In genomic region chr13:37944306-37944705, GRCm38 (mm10) we compare ENCODE assay signal across 9 mouse cellular contexts. TPM values are rescaled to one million over a fixed set of nuclear protein-coding genes. Genes with fewer than 3 reads are reported as not detected.
DNase-seq lines count a peak whose midpoint lies in the region; ATAC-seq and TF ChIP-seq lines count a peak whose summit lies in the region.
"Had no signal": no experiment of that assay in that cellular context is flagged by ENCODE, and none has a peak within 500 bp of the region (broad histone marks: within the 10 kb centered on the region; RNA-seq: fewer than 3 reads in every experiment).

No protein-coding gene starts in this region.

- no peak overlapping the region for H3K9ac ChIP-seq in hindbrain, postnatal 0 days (replicated peaks; ENCODE audit: low read length)
- no peak overlapping the region for H3K9ac ChIP-seq in ES-E14 (ENCODE audit: insufficient read depth, low read depth, low read length, poor library complexity, severe bottlenecking)
- no peak overlapping the region for H3K9ac ChIP-seq in lung, postnatal 0 days (replicated peaks; ENCODE audit: low read depth)
- H3K9ac ChIP-seq: lung, embryonic 15.5 days had no signal

- no peaks in the 10 kb centered on the region for H3K4me1 ChIP-seq in hindbrain, postnatal 0 days (ENCODE audit: insufficient read depth, low read length)
- H3K4me1 ChIP-seq in hindbrain, embryonic 10.5 days (replicated peaks) = peaks cover 5% of the 10 kb centered on the region; the same call in 1 of the 2 replicates
- peaks cover 0 to 10% of the 10 kb centered on the region in 2 experiments; a peak in 3 of 4 replicates for H3K4me1 ChIP-seq in ES-E14 (ENCODE audit: control insufficient read depth in 2 of 2, insufficient read depth in 2 of 2, low read length in 2 of 2, poor library complexity in 1 of 2)
- no peaks in the 10 kb centered on the region for H3K4me1 ChIP-seq in lung, postnatal 0 days (ENCODE audit: insufficient read depth, low read depth, low read length)

- ATAC-seq in hindbrain, postnatal 0 days = no peak
- ATAC-seq in lung, postnatal 0 days = peak; percentile 29; the same call in 1 of the 2 replicates

- peak; percentile 63 for DNase-seq in hindbrain, postnatal 0 days (ENCODE audit: low spot score)
- DNase-seq in hindbrain, embryonic 10.5 days (ENCODE audit: low spot score) = no peak
- no peak for DNase-seq in ES-E14 (ENCODE audit: low read depth, low spot score)
- peak; percentile 39 for DNase-seq in embryo, embryonic 9.5 days (ENCODE audit: extremely low spot score)
- peak; percentile 77 for DNase-seq in lung, postnatal 0 days (ENCODE audit: low spot score)
- DNase-seq in spleen, adult 18-20 months = no peak
- DNase-seq in left cerebral cortex, postnatal 10 days (ENCODE audit: extremely low spot score in 1 of 2, low spot score in 2 of 2) = no peak
- no peak for DNase-seq in gastrocnemius, postnatal 14 days

- H3K27me3 ChIP-seq in hindbrain, postnatal 0 days (ENCODE audit: insufficient read depth, low read length) = no peaks in the 10 kb centered on the region
- no peaks in the 10 kb centered on the region for H3K27me3 ChIP-seq in hindbrain, embryonic 10.5 days (ENCODE audit: insufficient read depth, poor library complexity, severe bottlenecking)
- no peaks in the 10 kb centered on the region for H3K27me3 ChIP-seq in lung, postnatal 0 days (replicated peaks; ENCODE audit: insufficient read depth, low read length)
- H3K27me3 ChIP-seq: lung, embryonic 15.5 days had no signal

- 76% methylated on average over 1 of the region's 1 CpGs for WGBS in hindbrain, postnatal 0 days
- 76% methylated on average over 1 of the region's 1 CpGs for WGBS in hindbrain, embryonic 10.5 days
- 61% methylated on average over 1 of the region's 1 CpGs for WGBS in lung, postnatal 0 days

- intact Hi-C loops in left cerebral cortex, postnatal 10 days (cut with DNase I) = loop anchor here (10.0 kb wide), 1 partner anchor 120 kb away; no protein-coding TSS in a partner anchor
- intact Hi-C loops in gastrocnemius, postnatal 14 days (cut with DNase I; ENCODE audit: low total_unique reads) = loop anchor here (10.0 kb wide), 1 partner anchor 490 kb away; no protein-coding TSS in a partner anchor

- no peak overlapping the region for H3K4me3 ChIP-seq in hindbrain, postnatal 0 days (ENCODE audit: low read length)
- H3K4me3 ChIP-seq in hindbrain, embryonic 10.5 days = no peak overlapping the region
- H3K4me3 ChIP-seq in ES-E14 (ENCODE audit: insufficient read depth in 1 of 2, low read depth in 1 of 2, low read length in 2 of 2, poor library complexity in 1 of 2, severe bottlenecking in 1 of 2) = no peak overlapping the region
- no peak overlapping the region for H3K4me3 ChIP-seq in lung, postnatal 0 days (ENCODE audit: low read depth, low read length)
- H3K4me3 ChIP-seq: lung, embryonic 15.5 days had no signal

- H3K27ac ChIP-seq in hindbrain, postnatal 0 days = no peak overlapping the region
- no peak overlapping the region; the same call in 1 of the 2 replicates for H3K27ac ChIP-seq in hindbrain, embryonic 10.5 days
- H3K27ac ChIP-seq in ES-E14 (ENCODE audit: insufficient read depth, low read depth, low read length, poor library complexity, severe bottlenecking) = no peak overlapping the region
- H3K27ac ChIP-seq in lung, postnatal 0 days (ENCODE audit: low read length) = no peak overlapping the region
- H3K27ac ChIP-seq: lung, embryonic 15.5 days had no signal

- in situ Hi-C loops in ES-E14 (cut with MboI; ENCODE audit: low sequenced_read_pairs in 2 of 2, unreplicated experiment in 2 of 2) = no loop called here

- no peaks in the 10 kb centered on the region for H3K36me3 ChIP-seq in hindbrain, postnatal 0 days (ENCODE audit: insufficient read depth, low read length)
- peaks cover 31% of the 10 kb centered on the region for H3K36me3 ChIP-seq in hindbrain, embryonic 10.5 days
- H3K36me3 ChIP-seq in ES-E14 (ENCODE audit: control insufficient read depth, insufficient read depth, low read length, poor library complexity, severe bottlenecking) = peaks cover 24% of the 10 kb centered on the region
- peaks cover 17% of the 10 kb centered on the region for H3K36me3 ChIP-seq in lung, postnatal 0 days (ENCODE audit: insufficient read depth, low read length)

- TF ChIP-seq EP300 in lung, postnatal 0 days (IDR thresholded peaks at IDR 0.05) = no peak; the same call in 1 of the 2 replicates

- peak; percentile 69 for TF ChIP-seq CTCF in hindbrain, postnatal 0 days (IDR thresholded peaks at IDR 0.05; ENCODE audit: low read depth)
- peak; percentile 77 for TF ChIP-seq CTCF in lung, postnatal 0 days (IDR thresholded peaks at IDR 0.05)

- no peaks in the 10 kb centered on the region for H3K9me3 ChIP-seq in hindbrain, postnatal 0 days (ENCODE audit: low read length)
- no peaks in the 10 kb centered on the region for H3K9me3 ChIP-seq in hindbrain, embryonic 10.5 days
- H3K9me3 ChIP-seq in ES-E14 (ENCODE audit: control insufficient read depth, insufficient read depth, low read depth, low read length) = no peaks in the 10 kb centered on the region
- H3K9me3 ChIP-seq in lung, postnatal 0 days (ENCODE audit: low read length) = no peaks in the 10 kb centered on the region
- H3K9me3 ChIP-seq: lung, embryonic 15.5 days had no signal

- H3K4me2 ChIP-seq in hindbrain, postnatal 0 days (ENCODE audit: low read depth, low read length) = no peak overlapping the region
- H3K4me2 ChIP-seq in lung, postnatal 0 days (replicated peaks; ENCODE audit: low read depth, low read length) = no peak overlapping the region
- H3K4me2 ChIP-seq: lung, embryonic 15.5 days had no signal

TF ChIP-seq in ES-E14, 5 proteins besides CTCF, POLR2A, EP300 and RAD21:
- TF ChIP-seq MAFK (IDR thresholded peaks at IDR 0.05; ENCODE audit: insufficient read depth, low read depth, low read length) (no peak), CHD2 (IDR thresholded peaks at IDR 0.05; ENCODE audit: low read depth, low read length) (no peak), HCFC1 (IDR thresholded peaks at IDR 0.05; ENCODE audit: borderline replicate concordance, insufficient read depth, low read length) (no peak), ZNF384 (IDR thresholded peaks at IDR 0.05; ENCODE audit: low read depth, low read length) (no peak), ZC3H11A (IDR thresholded peaks at IDR 0.05; ENCODE audit: borderline replicate concordance, low read depth, low read length) (peak; percentile 56; the same call in 1 of the 2 replicates)

RNA-seq across cellular contexts. Expression of gene Ssr1, which starts 49.7 kb away (rescaled TPM):
- total RNA-seq in hindbrain, postnatal 0 days (2014; rRNA removed) = 23.3 and 32.6 TPM in 2 replicates
- 76.3 and 80.0 TPM in 2 replicates for polyA plus RNA-seq in hindbrain, postnatal 0 days (2015; fragmentation: Nextera tagmentation; extraction: Ambion mirVana)
- 83.6 and 103 TPM in 2 replicates for polyA plus RNA-seq in hindbrain, embryonic 10.5 days (2016; fragmentation: Nextera tagmentation; extraction: Ambion mirVana)
- total RNA-seq in ES-E14 (2012; rRNA removed) = 71.3 and 82.0 TPM in 2 replicates
- polyA plus RNA-seq in lung, postnatal 0 days (2015; fragmentation: Nextera tagmentation; extraction: Ambion mirVana) = 95.5 and 96.2 TPM in 2 replicates
- 10 to 100 TPM; 85.1 to 87.1 TPM for total RNA-seq in left cerebral cortex, postnatal 10 days (2021)
- 10 to 100 TPM; 54.3 to 58.5 TPM for total RNA-seq in gastrocnemius, postnatal 14 days (2021)

Comparison
In these comparisons a context has a peak if more than half of its experiments do, and no peak if none do; other contexts are left out.
1. DNase-seq: peak in hindbrain, postnatal 0 days (single experiment), embryo, embryonic 9.5 days (single experiment) and lung, postnatal 0 days (single experiment); none in hindbrain, embryonic 10.5 days (single experiment), ES-E14 (single experiment), spleen, adult 18-20 months (0 of 2), left cerebral cortex, postnatal 10 days (0 of 2) and gastrocnemius, postnatal 14 days (single experiment).